Mouse (Mus musculus) layer of hippocampus, adult 18-20 months (tissue): ENCODE measurements around the gene Gdf15. TPM values are rescaled to one million over a fixed set of nuclear protein-coding genes. Genes with fewer than 3 reads are reported as not detected.

Source experiments
- DNase-seq, 2 experiments: peaks; one replicate each; pipeline ENCODE4 v3.0.0; 2022; ENCODE audit warnings: low spot score in 2 of 2
- total RNA-seq, 2 experiments: library from RNA; stranded (reverse); gene quantifications; 2 replicates each; pipeline ENCODE4 v1.2.3; 2021

Gene Gdf15
- total RNA-seq, 2 experiments from 2014 or later = not detected

DNA sequence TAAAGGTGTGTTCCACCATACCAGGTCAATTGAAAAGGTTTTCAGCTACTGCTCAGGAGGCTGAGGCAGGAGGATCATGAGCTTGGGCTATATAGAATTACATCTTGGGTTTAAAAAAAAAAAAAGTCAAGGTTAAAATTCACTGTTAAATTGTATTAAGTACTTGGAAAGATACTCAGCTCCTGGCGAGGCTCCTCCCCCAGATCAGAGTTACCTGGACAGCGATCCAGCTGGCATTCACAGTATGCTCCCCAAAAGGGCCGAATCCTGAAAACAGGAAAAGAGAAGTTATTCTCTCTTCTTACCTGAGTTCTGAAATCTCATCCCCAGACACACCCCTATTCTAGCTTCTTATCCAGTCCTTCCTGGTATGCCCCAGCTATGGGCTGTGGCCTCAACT lies 25.0 kb upstream of the Gdf15 start:
- DNase-seq = no peak

- DNase-seq = no peak
Measured at GRCm38 (mm10) chr8:70656193-70656790, 24.0 kb upstream of the Gdf15 start.

DNA sequence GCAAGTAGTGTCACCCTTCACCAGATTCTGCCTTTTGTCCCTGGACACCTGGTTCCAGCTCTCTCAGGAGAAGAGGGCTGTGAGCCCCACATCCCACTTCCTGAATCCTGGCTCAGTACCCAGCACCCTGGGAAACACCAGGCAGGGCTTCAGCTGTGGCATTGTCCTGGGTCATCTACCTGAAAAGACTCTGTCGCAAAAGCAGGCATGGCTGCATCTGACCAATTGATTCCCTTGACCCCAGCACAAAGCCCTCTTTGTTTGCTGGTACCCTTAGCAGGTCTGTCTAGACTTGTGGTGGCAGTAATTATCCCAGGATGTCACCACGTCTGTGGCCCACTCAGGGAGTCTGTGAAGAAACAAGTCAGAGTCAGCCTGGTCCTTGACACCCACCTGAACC lies 23.2 kb upstream of the Gdf15 start:
- no peak for DNase-seq

GRCm38 (mm10) chr8:70654121-70654520 lies 21.9 kb upstream of the Gdf15 start:
- no peak for DNase-seq

DNA sequence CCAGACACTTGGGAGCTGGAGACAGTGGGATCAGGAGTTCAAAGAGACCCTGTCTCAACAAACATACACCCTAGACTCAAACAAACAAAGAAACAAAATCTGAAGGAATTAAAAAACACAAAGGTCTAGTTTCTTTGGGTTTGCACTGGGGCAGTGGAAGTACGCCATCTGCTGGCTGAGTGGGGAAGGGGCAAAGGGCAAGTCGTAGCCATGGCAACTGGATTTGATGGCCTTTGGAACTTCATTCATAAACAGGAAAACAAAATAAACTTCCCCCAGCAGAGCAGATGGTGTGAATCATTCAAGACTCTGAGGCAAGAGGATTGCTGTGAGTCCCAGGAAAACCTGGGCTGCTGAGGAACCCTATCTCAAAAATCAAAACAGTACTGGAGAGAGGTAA lies 21.0 kb upstream of the Gdf15 start:
- DNase-seq = peak in 1 of 2 experiments; percentile 39

GRCm38 (mm10) chr8:70650351-70650750 lies 18.1 kb upstream of the Gdf15 start:
- DNase-seq = no peak

DNA sequence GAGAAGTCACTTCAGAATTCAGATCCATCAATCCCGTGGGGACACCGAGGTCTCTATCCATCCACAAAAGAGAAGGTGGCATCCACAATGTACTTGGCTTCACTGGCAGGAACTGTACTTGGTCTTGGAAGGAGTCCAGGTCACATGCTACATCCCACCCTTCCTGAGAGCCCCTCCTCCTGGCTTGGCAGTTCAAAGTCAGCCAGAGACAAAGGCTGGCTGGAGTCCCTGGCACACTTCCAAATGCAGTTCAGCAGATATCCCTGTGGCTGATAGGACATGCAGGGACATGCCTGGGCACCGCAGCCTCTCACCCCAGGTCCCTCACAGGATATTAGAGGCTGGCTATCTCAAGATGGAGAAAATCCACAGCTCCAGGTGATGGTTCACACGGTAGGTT lies 17.1 kb upstream of the Gdf15 start:
- DNase-seq = peak in 1 of 2 experiments; percentile 60

- no peak for DNase-seq
Measured at GRCm38 (mm10) chr8:70648921-70649320, 16.7 kb upstream of the Gdf15 start.

DNA sequence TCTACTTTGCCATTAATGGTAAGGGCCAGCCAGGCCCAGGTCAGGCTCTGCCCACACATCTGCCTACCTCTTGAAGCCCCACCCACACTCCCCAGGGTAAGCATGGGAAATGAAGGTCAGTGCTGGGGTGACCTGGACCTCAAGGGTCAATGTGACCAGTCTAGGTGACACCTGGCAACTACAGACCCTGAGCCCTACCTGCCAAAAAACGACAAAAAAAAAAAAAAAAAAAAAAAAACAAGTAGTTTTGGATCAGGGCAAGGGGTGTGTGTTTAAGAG lies 15.8 kb upstream of the Gdf15 start:
- no peak for DNase-seq

GRCm38 (mm10) chr8:70647343-70648163 lies 15.3 kb upstream of the Gdf15 start:
- DNase-seq = no peak

- DNase-seq = no peak
Measured at GRCm38 (mm10) chr8:70646775-70647174, 14.5 kb upstream of the Gdf15 start.

- no peak for DNase-seq
Measured at GRCm38 (mm10) chr8:70646369-70646768, 14.1 kb upstream of the Gdf15 start.

DNA sequence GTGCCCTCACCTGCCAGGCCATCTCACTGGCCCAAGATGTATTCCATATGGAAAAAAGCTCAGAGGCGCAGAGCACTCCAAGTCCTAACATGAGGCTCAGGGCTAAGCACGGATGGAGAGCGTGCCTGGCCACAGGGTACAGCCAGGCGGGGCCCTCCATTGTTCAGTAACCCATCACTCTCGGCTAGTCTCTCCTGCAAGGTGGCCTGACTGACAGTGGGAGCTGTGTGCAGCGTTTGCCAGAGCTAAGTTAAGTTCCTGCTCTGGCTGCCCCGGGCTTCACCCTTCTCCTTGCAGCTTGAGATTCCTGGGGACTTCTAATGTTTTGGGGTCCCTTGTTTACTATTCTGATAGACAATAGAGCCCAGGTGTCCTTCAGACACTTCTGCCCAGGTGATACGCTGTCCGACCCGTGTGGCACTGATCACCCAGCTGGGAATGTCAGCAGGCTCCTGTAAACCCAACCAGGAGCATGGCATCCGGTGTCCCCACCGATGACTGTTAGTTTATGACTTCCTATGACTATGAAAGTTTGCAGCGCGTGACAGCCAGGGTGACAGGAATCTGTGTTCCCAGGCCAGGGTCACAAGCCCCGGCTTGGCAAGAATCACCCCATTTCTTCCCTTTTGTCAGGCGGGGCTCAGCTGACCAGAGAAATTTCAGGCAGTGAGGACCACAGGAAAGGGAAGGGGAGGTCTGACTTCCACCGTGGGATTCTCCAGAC lies 13.4 kb upstream of the Gdf15 start:
- DNase-seq = no peak

DNA sequence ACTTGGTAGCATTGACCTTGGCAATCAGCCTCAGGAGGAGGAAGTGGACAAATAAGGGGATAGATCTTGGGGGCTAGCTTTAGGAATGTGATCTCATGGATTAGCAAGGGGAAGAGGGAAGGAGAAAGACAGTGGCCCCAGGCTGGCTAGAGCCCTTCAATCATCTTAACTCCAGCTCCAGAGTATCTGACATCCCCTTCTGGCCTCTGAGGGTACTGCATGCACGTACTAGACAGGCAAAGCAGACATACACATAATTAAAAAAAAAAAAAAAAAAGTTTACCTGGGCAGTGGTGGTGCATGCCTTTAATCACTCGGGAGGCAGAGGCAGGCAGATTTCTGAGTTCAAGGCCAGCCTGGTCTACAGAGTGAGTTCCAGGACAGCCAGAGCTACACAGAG lies 11.8 kb upstream of the Gdf15 start:
- DNase-seq = no peak

GRCm38 (mm10) chr8:70643019-70643418 lies 10.8 kb upstream of the Gdf15 start:
- DNase-seq = no peak

DNA sequence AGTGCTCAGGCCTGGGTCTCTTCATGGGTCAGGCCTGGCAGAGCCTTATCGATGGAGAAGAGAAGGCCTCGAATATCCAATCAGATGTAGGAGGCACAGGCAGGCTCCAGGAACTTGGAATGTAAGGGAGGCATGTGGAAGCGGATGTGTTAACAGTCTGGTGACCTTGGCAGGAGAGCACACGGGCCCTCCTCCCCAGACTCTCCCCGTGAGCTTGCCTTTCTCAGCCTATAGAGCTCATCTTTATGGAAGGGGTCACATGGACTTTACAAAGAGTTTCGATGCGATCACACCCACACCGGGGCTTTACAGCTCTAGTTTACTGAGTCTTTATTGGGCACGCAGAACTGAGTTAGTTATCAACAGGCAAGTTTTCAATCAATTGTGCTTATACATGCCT lies 6.5 kb upstream of the Gdf15 start:
- no peak for DNase-seq

- DNase-seq = no peak
Measured at GRCm38 (mm10) chr8:70636838-70637237, 4.6 kb upstream of the Gdf15 start.

DNA sequence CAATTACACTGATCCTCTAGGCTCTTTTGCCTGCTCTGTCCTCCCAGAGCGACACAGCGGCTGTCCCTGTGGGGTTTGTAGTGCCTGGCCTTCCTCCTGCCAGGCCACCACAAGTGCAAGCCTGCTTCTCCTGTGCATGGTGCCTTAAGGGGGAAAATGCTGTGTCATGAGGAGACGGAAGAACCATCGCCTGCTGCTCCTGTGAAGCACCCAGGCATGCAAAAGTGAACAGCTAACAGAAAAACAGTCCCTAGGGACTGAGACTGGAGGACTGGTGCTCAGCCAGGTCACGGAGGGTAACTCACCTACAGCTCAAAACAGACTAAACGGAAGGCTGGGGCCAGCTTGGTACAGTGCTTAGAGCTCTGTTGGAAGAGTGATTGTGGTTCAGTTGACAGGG lies 3.3 kb upstream of the Gdf15 start:
- DNase-seq = no peak

DNA sequence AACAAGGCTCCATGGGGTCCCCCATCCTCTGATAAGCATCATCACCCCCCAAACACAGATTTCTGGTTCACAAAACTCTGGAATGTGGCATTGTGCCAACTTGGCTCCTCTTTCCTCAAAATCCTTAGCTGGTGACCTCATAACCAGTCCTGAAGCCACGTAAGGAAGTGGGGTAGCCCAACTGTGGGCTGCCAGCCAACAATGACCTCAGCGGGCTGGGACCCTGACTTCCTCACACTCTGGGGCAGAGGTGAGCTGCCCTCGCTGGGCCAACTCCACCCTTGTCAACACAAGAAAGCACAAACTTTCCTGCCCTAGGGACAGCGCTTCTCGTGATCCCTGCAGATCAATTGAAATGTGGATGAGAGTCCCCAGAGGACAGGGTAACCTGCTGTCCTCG lies 1.8 kb upstream of the Gdf15 start:
- DNase-seq = no peak

DNA sequence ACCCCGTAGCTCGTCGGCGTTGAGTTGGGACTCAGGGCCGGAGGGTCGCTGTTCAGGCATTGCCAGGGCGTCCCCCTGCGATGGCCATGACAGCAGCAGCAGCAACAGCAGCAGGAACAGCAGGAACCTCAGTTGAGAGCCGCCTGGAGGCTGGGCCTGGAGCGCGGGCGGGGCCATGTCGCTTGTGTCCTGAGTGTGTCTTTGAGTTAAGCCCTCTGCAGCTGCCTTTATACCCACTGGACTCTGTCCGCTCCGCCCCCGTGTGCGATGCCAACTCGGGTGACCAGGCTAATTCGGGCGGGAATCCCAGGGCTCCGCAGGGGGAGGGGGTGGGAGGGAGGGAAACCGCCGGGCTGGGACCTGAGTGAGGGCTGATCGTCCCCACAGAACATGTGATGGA lies 820 bp downstream of the Gdf15 start:
- no peak for DNase-seq

- no peak for DNase-seq
Measured at GRCm38 (mm10) chr8:70630532-70631381, 1.5 kb downstream of the Gdf15 start.
